Mouse (Mus musculus) kidney, embryonic 14.5 days (tissue): ENCODE results near the gene Hmgb1. TPM values are rescaled to one million over a fixed set of nuclear protein-coding genes. Genes with fewer than 3 reads are reported as not detected.

Source experiments
- ATAC-seq: fragments of 200-750 bp; cut with Nextera tagmentation; 2 replicates; pipeline ENCODE4 v1.8.0; 2017; ENCODE audit warnings: moderate number of reproducible peaks, mild to moderate bottlenecking, moderate TSS enrichment, moderate library complexity; ENCODE audit not compliant: low FRiP score, low TSS enrichment
- H3K27ac ChIP-seq: fragments of 300-500 bp; sonication (generic); 2 replicates; pipeline ENCODE4 v1.5.1; 2014; ENCODE audit warnings: low read depth, mild to moderate bottlenecking, low read length, moderate library complexity, mixed read lengths
- H3K27me3 ChIP-seq: fragments of 300-500 bp; sonication (generic); 2 replicates; pipeline ENCODE4 v1.6.1; 2014; ENCODE audit warnings: mild to moderate bottlenecking, low read length; ENCODE audit not compliant: control insufficient read depth, insufficient read depth
- H3K36me3 ChIP-seq: fragments of 300-500 bp; sonication (generic); 2 replicates; pipeline ENCODE4 v1.6.1; 2014; ENCODE audit warnings: low read length, mixed read lengths; ENCODE audit not compliant: control insufficient read depth, insufficient read depth
- H3K4me1 ChIP-seq: fragments of 300-500 bp; sonication (generic); 2 replicates; pipeline ENCODE4 v1.6.1; 2014; ENCODE audit warnings: low read length, mixed read lengths; ENCODE audit not compliant: control insufficient read depth, insufficient read depth
- H3K4me2 ChIP-seq: fragments of 300-500 bp; sonication (generic); replicated peaks from 2 replicates; pipeline ENCODE4 v1.6.1; 2014; ENCODE audit warnings: low read depth, mild to moderate bottlenecking, low read length
- H3K4me3 ChIP-seq: fragments of 300-500 bp; sonication (generic); 2 replicates; pipeline ENCODE4 v1.5.1; 2014; ENCODE audit warnings: mild to moderate bottlenecking, low read length
- H3K9ac ChIP-seq: fragments of 300-500 bp; sonication (generic); 2 replicates; pipeline ENCODE4 v1.6.1; 2014; ENCODE audit warnings: low read depth, mild to moderate bottlenecking, low read length, moderate library complexity
- H3K9me3 ChIP-seq: fragments of 300-500 bp; sonication (generic); 2 replicates; pipeline ENCODE4 v1.6.1; 2016; ENCODE audit warnings: low read length; ENCODE audit not compliant: control insufficient read depth
- WGBS: fragments of 180-500 bp; shearing (Covaris S2); extraction: QIAGEN DNeasy Blood & Tissue Kit; methylation state at CpG from one replicate; pipeline ENCODE4 v1.1.7; 2014; 5-methylcytosine and 5-hydroxymethylcytosine counted together
- polyA plus RNA-seq: library from polyadenylated mRNA; unstranded; fragments of >200 nt; fragmentation: Nextera tagmentation; extraction: Ambion mirVana; gene quantifications from 2 replicates; pipeline ENCODE4 v1.2.1, GENCODE M21; 2014

The Hmgb1 gene
- polyA plus RNA-seq, 1 experiment from 2014 or later, result 1,862 TPM

GRCm38 (mm10) chr5:149212806-149213205, 28.5 kb upstream of the Hmgb1 start:
- peaks cover 73% of the 10 kb centered on the region for H3K36me3 ChIP-seq
- no peak overlapping the region for H3K9ac ChIP-seq
- ATAC-seq, result no peak
- no peak overlapping the region for H3K4me3 ChIP-seq
- H3K27me3 ChIP-seq, result no peaks in the 10 kb centered on the region
- no peak overlapping the region for H3K4me2 ChIP-seq
- H3K27ac ChIP-seq, result no peak overlapping the region
- H3K4me1 ChIP-seq, result no peaks in the 10 kb centered on the region
- WGBS, result 70% methylated on average over 4 of the region's 4 CpGs
- H3K9me3 ChIP-seq, result no peaks in the 10 kb centered on the region

DNA sequence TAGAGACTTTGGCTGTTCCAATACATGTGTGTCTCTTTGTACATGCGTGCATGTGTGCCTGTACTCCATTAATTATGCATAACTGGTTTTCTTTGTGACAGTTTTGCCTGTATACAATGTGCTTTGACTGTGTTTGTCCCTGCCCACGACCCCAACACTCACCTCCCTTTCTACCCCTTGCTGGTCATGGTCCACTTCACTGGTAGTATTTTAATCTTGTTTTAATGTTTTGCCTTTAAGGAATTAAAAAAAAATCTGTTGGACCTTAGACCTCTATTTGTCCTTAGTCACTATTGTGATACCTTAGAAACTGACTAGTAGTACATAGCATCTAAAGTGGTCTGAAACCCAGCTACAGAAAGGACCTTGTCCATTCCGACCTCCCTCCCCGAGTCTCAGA, 26.8 kb upstream of the Hmgb1 start:
- Histone ChIP-seq H3K27me3 (no peaks in the 10 kb centered on the region), H3K36me3 (peaks cover 76% of the 10 kb centered on the region), H3K9me3 (no peaks in the 10 kb centered on the region), H3K9ac (no peak overlapping the region), H3K4me2 (no peak overlapping the region), H3K27ac (no peak overlapping the region), H3K4me3 (no peak overlapping the region), H3K4me1 (no peaks in the 10 kb centered on the region)
- WGBS, result 89% methylated on average over 4 of the region's 4 CpGs
- no peak for ATAC-seq

DNA sequence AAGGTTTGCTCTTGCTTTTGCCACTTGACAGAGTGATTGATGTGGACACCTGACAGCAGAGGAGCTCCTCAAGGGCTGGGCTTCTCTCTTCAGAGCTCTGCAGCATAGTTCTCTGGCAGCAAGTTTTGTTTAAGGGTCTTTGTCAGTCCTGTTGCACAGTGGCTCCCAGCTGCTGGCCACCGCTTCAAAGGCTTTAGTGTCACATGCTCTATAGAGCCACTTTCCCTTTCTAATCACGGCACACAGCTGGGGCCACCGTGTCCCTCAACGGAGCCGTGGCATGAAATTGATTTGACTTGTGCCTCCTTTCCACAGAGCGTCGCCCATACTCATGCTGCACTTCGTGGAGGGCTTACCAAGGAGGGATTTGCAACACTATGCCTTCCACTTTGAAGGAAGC, 25.0 kb upstream of the Hmgb1 start:
- Histone ChIP-seq H3K4me1 (no peaks in the 10 kb centered on the region), H3K9ac (no peak overlapping the region), H3K9me3 (no peaks in the 10 kb centered on the region), H3K27me3 (no peaks in the 10 kb centered on the region), H3K36me3 (peaks cover 72% of the 10 kb centered on the region), H3K4me2 (no peak overlapping the region), H3K4me3 (no peak overlapping the region), H3K27ac (no peak overlapping the region)
- 86% methylated on average over 8 of the region's 8 CpGs for WGBS
- no peak for ATAC-seq

- no peak overlapping the region for H3K4me2 ChIP-seq
- peaks cover 72% of the 10 kb centered on the region for H3K36me3 ChIP-seq
- H3K4me1 ChIP-seq, result no peaks in the 10 kb centered on the region
- H3K27ac ChIP-seq, result no peak overlapping the region
- 92% methylated on average over 7 of the region's 7 CpGs for WGBS
- no peaks in the 10 kb centered on the region for H3K9me3 ChIP-seq
- no peak overlapping the region for H3K4me3 ChIP-seq
- H3K9ac ChIP-seq, result no peak overlapping the region
- no peaks in the 10 kb centered on the region for H3K27me3 ChIP-seq
- no peak for ATAC-seq
Measured at GRCm38 (mm10) chr5:149208776-149209175, 24.5 kb upstream of the Hmgb1 start.

DNA sequence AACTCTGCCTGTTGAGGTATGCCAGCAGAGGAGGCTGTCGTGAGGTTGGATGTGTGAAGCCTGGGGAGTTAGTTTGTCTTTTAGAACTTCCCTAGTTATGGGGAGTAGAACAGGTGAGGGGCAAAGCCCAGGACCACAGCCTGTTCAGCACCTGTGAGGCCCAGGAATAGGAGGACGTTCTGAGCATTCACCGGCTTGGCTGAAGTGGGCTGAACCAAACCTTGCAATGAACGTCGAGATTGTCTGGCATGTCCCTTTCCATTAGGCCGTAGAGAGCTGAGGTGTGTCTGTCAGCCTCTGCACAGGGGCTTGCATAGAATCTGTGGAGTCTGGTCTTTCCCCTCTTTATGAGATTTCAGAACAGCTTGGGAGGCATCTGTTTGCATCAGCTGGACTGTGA, 23.4 kb upstream of the Hmgb1 start:
- H3K27me3 ChIP-seq, result no peaks in the 10 kb centered on the region
- H3K4me1 ChIP-seq, result peaks cover 4% of the 10 kb centered on the region; the same call in 1 of the 2 replicates
- no peak for ATAC-seq
- no peak overlapping the region for H3K9ac ChIP-seq
- no peak overlapping the region for H3K4me3 ChIP-seq
- peaks cover 70% of the 10 kb centered on the region for H3K36me3 ChIP-seq
- no peak overlapping the region for H3K4me2 ChIP-seq
- WGBS, result 95% methylated on average over 6 of the region's 6 CpGs
- H3K9me3 ChIP-seq, result no peaks in the 10 kb centered on the region
- no peak overlapping the region for H3K27ac ChIP-seq

GRCm38 (mm10) chr5:149206286-149206685, 22.0 kb upstream of the Hmgb1 start:
- H3K27me3 ChIP-seq, result no peaks in the 10 kb centered on the region

GRCm38 (mm10) chr5:149205265-149205664, 21.0 kb upstream of the Hmgb1 start:
- Histone ChIP-seq H3K4me2 (no peak overlapping the region), H3K27ac (no peak overlapping the region), H3K27me3 (no peaks in the 10 kb centered on the region), H3K9me3 (no peaks in the 10 kb centered on the region), H3K36me3 (peaks cover 70% of the 10 kb centered on the region), H3K4me3 (no peak overlapping the region), H3K4me1 (peaks cover 4% of the 10 kb centered on the region; the same call in 1 of the 2 replicates), H3K9ac (no peak overlapping the region)
- ATAC-seq, result no peak
- 84% methylated on average over 8 of the region's 8 CpGs for WGBS

More at GRCm38 (mm10) chr5:149206286-149206685, 22.0 kb upstream of the Hmgb1 start:
- ATAC-seq, result no peak
- H3K27ac ChIP-seq, result no peak overlapping the region
- H3K9me3 ChIP-seq, result no peaks in the 10 kb centered on the region
- 73% methylated on average over 5 of the region's 5 CpGs for WGBS
- H3K9ac ChIP-seq, result no peak overlapping the region
- H3K36me3 ChIP-seq, result peaks cover 73% of the 10 kb centered on the region
- no peak overlapping the region for H3K4me3 ChIP-seq
- H3K4me2 ChIP-seq, result no peak overlapping the region
- peaks cover 4% of the 10 kb centered on the region; the same call in 1 of the 2 replicates for H3K4me1 ChIP-seq

GRCm38 (mm10) chr5:149204822-149205221, 20.5 kb upstream of the Hmgb1 start:
- no peak for ATAC-seq
- Histone ChIP-seq H3K27ac (no peak overlapping the region), H3K4me2 (no peak overlapping the region), H3K9me3 (no peaks in the 10 kb centered on the region), H3K4me3 (no peak overlapping the region), H3K36me3 (peaks cover 68% of the 10 kb centered on the region), H3K27me3 (no peaks in the 10 kb centered on the region), H3K4me1 (peaks cover 4% of the 10 kb centered on the region; the same call in 1 of the 2 replicates), H3K9ac (no peak overlapping the region)
- 91% methylated on average over 7 of the region's 7 CpGs for WGBS

DNA sequence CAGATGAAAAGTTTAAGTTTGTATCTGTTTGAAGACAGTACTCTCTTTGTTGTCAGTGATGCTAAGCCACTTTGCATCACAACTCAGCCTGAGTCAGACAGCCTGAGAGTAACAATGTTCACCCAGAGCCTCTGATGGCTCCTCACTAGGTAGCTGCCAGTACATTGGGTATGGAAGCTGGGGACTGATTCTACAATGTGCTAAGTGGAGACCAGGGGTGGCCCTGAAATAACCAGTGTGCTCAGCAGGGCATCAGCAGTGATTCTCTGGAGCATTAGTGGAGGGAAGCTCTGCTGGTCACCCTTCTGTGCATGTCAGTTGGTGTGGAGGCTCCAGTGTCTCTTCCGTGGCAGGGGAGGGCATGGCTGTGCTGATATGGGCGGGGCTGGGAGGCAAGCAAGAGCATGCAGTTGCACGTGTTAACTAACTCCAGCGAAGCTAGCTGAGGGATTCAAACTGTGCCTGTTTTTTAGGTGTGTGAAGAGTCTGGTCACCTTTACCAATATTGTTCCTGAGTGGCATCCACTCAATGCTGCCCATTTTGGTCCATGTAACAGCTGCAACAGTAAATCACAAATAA, 19.6 kb upstream of the Hmgb1 start:
- Histone ChIP-seq H3K9me3 (no peaks in the 10 kb centered on the region), H3K27me3 (no peaks in the 10 kb centered on the region), H3K4me2 (no peak overlapping the region), H3K27ac (no peak overlapping the region), H3K4me1 (peaks cover 4% of the 10 kb centered on the region; the same call in 1 of the 2 replicates), H3K36me3 (peaks cover 68% of the 10 kb centered on the region), H3K4me3 (no peak overlapping the region), H3K9ac (no peak overlapping the region)
- WGBS, result 81% methylated on average over 4 of the region's 4 CpGs
- no peak for ATAC-seq
